Mouse (Mus musculus): ENCODE measurements around the gene Epb41l1. TPM values are rescaled to one million over a fixed set of nuclear protein-coding genes. Genes with fewer than 3 reads are reported as not detected.

Gene Epb41l1
- total RNA-seq, 2 experiments from 2014 or later, result 304 to 328 TPM

GRCm38 (mm10) chr2:156452149-156452536 lies 31.4 kb downstream of the Epb41l1 start:
- intact Hi-C loops (cut with DNase I), result no loop called here
- peak; percentile 45 to 64 for DNase-seq (ENCODE audit: low spot score in 2 of 2)

GRCm38 (mm10) chr2:156453822-156454221 lies 33.1 kb downstream of the Epb41l1 start:
- no peak for DNase-seq (ENCODE audit: low spot score in 2 of 2)

DNA sequence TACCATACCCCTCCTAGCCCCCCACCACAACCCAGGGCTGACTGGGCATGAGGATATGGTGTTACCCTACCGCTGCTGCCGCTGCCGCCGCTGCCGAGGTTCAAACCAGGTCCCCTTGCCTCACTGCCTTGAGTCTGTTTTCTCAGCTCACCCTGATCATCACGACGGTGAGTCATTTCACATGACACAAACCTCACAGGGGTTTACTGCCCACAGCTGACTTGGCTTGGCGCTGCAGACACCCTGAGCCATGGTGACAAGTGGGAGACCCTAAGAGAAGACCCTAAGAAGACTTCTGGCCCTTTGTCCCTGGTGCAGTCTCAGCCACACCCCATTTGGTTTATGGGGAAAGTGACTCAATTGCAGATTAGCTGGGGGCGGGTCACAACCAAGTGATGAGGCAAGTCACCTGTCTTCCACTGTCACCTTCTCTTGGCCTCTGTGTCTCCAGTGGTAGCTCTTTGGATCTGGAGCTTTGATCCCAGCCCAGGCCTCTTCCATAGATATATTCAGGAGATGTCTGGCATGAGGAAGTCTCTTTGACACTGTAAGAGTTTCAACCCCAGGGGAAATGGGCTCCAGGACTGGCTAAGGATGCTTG lies 34.9 kb downstream of the Epb41l1 start:
- no peak for DNase-seq (ENCODE audit: low spot score in 2 of 2)
- intact Hi-C loops (cut with DNase I), result no loop called here

More at GRCm38 (mm10) chr2:156453822-156454221, 33.1 kb downstream of the Epb41l1 start:
- intact Hi-C loops (cut with DNase I), result no loop called here

GRCm38 (mm10) chr2:156456386-156457342 lies 36.0 kb downstream of the Epb41l1 start:
- DNase-seq (ENCODE audit: low spot score in 2 of 2), result no peak
- intact Hi-C loops (cut with DNase I), result no loop called here

DNA sequence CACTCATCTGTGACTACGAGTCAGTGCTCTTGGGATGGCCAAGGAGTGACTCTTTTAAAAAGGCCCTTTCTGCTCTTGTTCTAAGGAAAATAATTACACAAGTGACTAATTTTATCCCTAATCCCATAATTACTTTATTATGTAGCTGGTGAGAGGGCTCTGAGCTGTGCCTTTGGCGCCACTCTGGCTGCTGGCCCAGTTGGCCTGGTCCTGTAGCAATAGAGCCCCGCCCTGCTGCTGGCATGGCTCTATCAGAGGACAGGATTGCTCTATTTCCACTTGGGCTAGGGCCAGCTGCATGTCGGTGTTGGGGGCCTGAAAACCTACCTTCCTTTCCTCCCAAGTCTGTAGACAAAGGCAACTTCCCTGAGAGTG lies 36.6 kb downstream of the Epb41l1 start:
- DNase-seq (ENCODE audit: low spot score in 2 of 2), result no peak
- intact Hi-C loops (cut with DNase I), result no loop called here

GRCm38 (mm10) chr2:156460470-156460869 lies 39.8 kb downstream of the Epb41l1 start:
- DNase-seq (ENCODE audit: low spot score in 2 of 2), result peak; percentile 58 to 76
- intact Hi-C loops (cut with DNase I), result no loop called here

DNA sequence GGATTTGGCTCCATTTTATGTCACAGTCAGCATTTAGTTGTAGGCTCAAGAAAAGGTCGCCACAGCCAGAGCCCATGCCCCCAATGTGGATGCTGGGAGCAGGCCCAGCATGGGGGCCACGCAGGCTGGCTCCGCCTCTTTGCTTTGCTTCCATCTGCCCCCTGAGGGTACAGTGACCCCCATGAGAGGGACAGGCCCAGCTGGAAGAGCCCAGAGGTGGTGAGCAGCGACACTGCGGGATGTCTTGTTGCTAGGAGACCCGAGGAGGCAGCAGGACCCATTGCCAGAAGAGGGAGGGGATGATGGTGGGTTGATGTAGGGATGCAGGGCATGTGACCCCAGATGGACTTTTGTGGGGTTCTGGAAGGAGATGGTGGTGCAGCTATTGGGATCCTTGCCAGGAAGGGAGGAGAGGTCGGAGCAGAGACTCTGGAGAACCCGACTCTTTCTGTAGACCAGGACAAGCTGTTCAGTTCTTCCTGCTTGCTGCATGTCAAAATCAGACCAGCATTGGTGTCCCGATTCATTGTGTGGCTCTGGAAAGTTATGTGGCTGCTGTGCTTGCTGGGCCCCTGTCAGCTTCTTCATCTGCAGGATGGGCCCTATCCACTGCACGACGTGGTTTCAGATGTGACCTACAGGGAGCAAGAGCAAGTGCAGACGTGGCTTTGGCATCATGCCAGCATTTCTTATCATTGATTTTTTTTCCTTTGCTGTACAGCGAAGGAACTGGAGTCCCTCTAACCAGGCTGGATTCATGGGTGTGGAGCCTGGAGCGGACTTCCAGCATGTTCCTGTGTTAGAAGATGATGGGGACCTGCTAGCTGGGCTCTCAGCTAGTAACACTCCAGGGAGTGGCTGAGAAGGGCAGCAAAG lies 41.7 kb downstream of the Epb41l1 start:
- no peak for DNase-seq (ENCODE audit: low spot score in 2 of 2)
- intact Hi-C loops (cut with DNase I), result no loop called here

DNA sequence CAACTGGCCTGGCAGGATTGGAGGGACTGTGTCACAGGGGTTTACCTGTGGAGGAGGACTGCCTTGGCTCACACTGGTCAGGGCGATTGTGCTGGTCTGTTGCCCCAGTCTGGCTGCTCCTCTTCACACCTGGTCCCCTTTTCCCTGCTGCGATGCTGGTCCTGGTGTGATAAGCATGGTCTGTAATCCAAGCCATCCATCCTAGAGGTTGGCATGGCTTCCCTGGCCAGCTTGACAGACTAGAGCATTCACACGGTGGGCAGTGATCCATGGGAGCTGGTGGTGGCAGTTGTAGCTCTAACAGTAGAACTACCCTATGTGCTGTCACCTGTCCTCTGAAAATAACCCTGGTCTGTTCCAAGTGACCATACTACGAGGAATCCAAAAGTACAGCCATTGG lies 43.7 kb downstream of the Epb41l1 start:
- no peak for DNase-seq (ENCODE audit: low spot score in 2 of 2)
- intact Hi-C loops (cut with DNase I), result no loop called here

DNA sequence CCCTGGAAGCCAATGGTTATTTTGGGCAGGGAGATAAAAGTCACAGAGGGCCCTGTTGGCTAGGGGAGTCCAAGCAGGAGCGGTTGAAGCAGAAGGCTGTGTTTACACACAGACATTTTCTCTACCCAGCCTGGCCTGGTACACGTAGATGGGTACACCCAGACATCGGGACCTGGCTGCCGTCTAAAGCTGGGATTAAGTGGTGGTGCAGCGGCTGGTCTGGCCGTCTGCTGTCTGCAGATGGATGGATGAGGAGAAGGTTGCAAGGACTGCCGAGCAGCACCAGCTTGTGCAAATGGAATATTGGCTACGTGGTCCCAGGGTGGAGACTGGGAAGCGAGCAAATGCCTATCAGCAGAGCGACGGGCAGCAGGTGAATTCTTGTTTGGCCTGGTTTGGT lies 46.8 kb downstream of the Epb41l1 start:
- DNase-seq (ENCODE audit: low spot score in 2 of 2), result no peak
- intact Hi-C loops (cut with DNase I), result no loop called here

GRCm38 (mm10) chr2:156468890-156469289 lies 48.2 kb downstream of the Epb41l1 start:
- intact Hi-C loops (cut with DNase I), result no loop called here
- peak; percentile 56 to 60 for DNase-seq (ENCODE audit: low spot score in 2 of 2)

GRCm38 (mm10) chr2:156469508-156469907 lies 48.8 kb downstream of the Epb41l1 start:
- no peak for DNase-seq (ENCODE audit: low spot score in 2 of 2)
- intact Hi-C loops (cut with DNase I), result no loop called here

- no peak for DNase-seq (ENCODE audit: low spot score in 2 of 2)
- intact Hi-C loops (cut with DNase I), result no loop called here
Measured at GRCm38 (mm10) chr2:156470938-156471337, 50.2 kb downstream of the Epb41l1 start.

DNA sequence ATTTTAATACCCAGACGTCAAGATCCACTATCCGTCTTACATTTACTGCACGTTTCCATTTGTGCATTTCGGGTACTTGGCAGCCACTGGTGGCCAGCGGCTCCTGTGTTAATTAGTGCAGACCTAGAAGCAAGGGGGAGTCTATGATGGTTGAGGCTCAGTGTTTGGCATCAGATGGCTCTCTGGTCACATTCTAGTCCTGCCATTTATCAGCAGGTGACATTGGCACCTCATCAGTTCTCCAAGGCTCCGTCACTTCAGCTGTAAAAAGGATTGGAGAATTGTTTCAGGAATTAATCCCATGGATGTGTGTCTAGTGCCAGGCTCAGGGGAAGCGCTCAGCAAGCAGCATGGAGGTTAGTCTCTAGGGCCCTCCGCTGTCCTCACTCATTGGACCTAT lies 51.6 kb downstream of the Epb41l1 start:
- no peak for DNase-seq (ENCODE audit: low spot score in 2 of 2)
- intact Hi-C loops (cut with DNase I), result no loop called here

- no peak for DNase-seq (ENCODE audit: low spot score in 2 of 2)
- intact Hi-C loops (cut with DNase I), result no loop called here
Measured at GRCm38 (mm10) chr2:156473696-156474095, 53.0 kb downstream of the Epb41l1 start.

GRCm38 (mm10) chr2:156474111-156474510 lies 53.4 kb downstream of the Epb41l1 start:
- DNase-seq (ENCODE audit: low spot score in 2 of 2), result no peak
- intact Hi-C loops (cut with DNase I), result no loop called here

GRCm38 (mm10) chr2:156474891-156475284 lies 54.2 kb downstream of the Epb41l1 start:
- intact Hi-C loops (cut with DNase I), result no loop called here
- DNase-seq (ENCODE audit: low spot score in 2 of 2), result no peak

DNA sequence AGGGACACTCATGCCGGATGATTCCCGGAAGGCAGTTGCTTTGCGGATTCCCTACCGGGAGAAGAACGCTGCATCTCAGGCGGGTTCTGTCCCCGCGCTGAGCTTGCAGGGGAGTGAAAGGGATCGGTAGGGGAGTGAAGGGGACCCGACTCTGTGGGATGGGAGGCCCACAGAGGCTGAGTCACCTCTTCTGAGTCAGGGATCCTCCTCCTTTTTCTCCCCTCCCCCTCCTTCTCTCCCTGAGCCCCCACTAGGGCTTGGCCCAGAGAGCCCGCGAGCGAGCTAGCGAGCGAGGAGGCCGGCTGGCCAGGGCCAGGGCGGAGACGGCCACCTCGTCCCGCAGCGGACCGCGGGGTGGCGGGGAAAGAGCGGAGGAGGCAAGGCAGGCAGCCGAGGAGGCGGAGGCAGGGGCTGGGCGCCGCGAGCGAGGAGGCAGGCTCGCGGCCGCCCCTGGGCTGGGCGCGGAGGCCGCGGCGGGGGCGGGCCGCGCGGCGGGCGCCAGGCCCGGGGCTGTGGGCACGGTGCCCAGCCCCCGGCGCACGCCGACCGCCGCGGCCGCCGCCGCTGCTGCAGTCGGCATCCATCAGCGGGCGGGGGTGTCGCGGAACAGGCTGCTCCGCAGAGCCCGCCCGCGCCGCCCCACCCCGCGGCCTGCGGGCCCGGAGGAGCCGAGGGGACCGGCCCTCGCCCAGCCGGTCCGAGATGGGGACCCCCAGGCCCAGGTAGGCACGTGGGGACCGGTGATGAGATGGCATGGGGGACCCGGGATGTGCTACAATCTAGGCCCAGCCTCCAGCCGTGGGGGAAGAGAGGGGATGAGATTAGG lies 54.8 kb downstream of the Epb41l1 start:
- DNase-seq (ENCODE audit: low spot score in 2 of 2), result peak; percentile 68 to 81
- intact Hi-C loops (cut with DNase I), result no loop called here

- intact Hi-C loops (cut with DNase I), result no loop called here
Measured at GRCm38 (mm10) chr2:156476111-156476747, 55.5 kb downstream of the Epb41l1 start.

DNA sequence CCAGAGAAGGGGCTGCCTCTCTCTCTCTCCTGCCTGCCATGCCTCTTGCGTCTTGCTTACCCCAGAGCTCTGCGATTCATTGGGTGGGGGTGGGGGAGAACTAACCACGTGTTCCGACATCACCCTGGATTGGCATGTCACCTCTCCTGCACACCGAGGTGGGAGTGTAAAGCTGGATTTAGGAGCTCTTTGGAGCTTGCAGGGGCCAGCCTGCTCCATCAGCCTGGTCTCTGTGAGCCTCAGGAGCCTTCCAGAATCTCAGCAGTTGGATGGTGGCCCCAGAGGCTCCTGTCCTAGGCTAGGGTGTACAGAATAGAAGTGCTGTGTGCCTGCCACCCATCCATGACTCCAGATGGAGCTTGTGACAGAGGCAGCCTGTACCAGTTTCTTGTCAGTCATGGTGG lies 56.0 kb downstream of the Epb41l1 start:
- peak; percentile 53 to 54 for DNase-seq (ENCODE audit: low spot score in 2 of 2)

More at GRCm38 (mm10) chr2:156476111-156476747, 55.5 kb downstream of the Epb41l1 start:
- no peak for DNase-seq (ENCODE audit: low spot score in 2 of 2)

More for the DNA sequence above, 56.0 kb downstream of the Epb41l1 start:
- intact Hi-C loops (cut with DNase I), result no loop called here

Data from left cerebral cortex, postnatal 14 days (tissue).